Mouse (Mus musculus): ENCODE data around the gene Gm49416. TPM values are rescaled to one million over a fixed set of nuclear protein-coding genes. Genes with fewer than 3 reads are reported as not detected.

Gm49416 gene
- polyA plus RNA-seq, 1 experiment from 2014 or later: not detected

- 92% methylated on average over 6 of the region's 6 CpGs for WGBS
- Histone ChIP-seq H3K27me3 (no peaks in the 10 kb centered on the region), H3K36me3 (peaks cover 92% of the 10 kb centered on the region), H3K27ac (no peak overlapping the region), H3K4me1 (no peaks in the 10 kb centered on the region), H3K4me3 (no peak overlapping the region), H3K4me2 (replicated peaks) (no peak overlapping the region), H3K9ac (no peak overlapping the region), H3K9me3 (replicated peaks) (no peaks in the 10 kb centered on the region)
- ATAC-seq (ENCODE audit: low FRiP score): no peak
Measured at GRCm38 (mm10) chr19:8908531-8908930, 19.8 kb downstream of the Gm49416 start.

- no peaks in the 10 kb centered on the region for H3K4me1 ChIP-seq
- no peak overlapping the region for H3K9ac ChIP-seq
- no peak overlapping the region for H3K4me2 ChIP-seq (replicated peaks)
- H3K27ac ChIP-seq: no peak overlapping the region
- peaks cover 100% of the 10 kb centered on the region for H3K36me3 ChIP-seq
- no peak overlapping the region for H3K4me3 ChIP-seq
- no peaks in the 10 kb centered on the region for H3K9me3 ChIP-seq (replicated peaks)
- 96% methylated on average over 5 of the region's 5 CpGs for WGBS
- no peak for ATAC-seq (ENCODE audit: low FRiP score)
- H3K27me3 ChIP-seq: no peaks in the 10 kb centered on the region
Measured at GRCm38 (mm10) chr19:8911810-8912209, 23.1 kb downstream of the Gm49416 start.

- Histone ChIP-seq H3K4me2 (replicated peaks) (no peak overlapping the region), H3K36me3 (peaks cover 83% of the 10 kb centered on the region), H3K4me1 (no peaks in the 10 kb centered on the region), H3K4me3 (no peak overlapping the region), H3K27ac (no peak overlapping the region), H3K27me3 (no peaks in the 10 kb centered on the region), H3K9me3 (replicated peaks) (no peaks in the 10 kb centered on the region), H3K9ac (no peak overlapping the region)
- 91% methylated on average over 3 of the region's 3 CpGs for WGBS
- ATAC-seq (ENCODE audit: low FRiP score): no peak
Measured at GRCm38 (mm10) chr19:8914212-8914611, 25.5 kb downstream of the Gm49416 start.

- Histone ChIP-seq H3K9ac (no peak overlapping the region), H3K36me3 (peaks cover 37% of the 10 kb centered on the region), H3K27ac (no peak overlapping the region), H3K27me3 (no peaks in the 10 kb centered on the region), H3K9me3 (replicated peaks) (no peaks in the 10 kb centered on the region), H3K4me1 (peaks cover 13% of the 10 kb centered on the region; the same call in 1 of the 2 replicates), H3K4me3 (no peak overlapping the region), H3K4me2 (replicated peaks) (no peak overlapping the region)
- no peak for ATAC-seq (ENCODE audit: low FRiP score)
- 94% methylated on average over 3 of the region's 3 CpGs for WGBS
Measured at GRCm38 (mm10) chr19:8919000-8919399, 30.3 kb downstream of the Gm49416 start.

- Histone ChIP-seq H3K4me1 (peaks cover 13% of the 10 kb centered on the region; the same call in 1 of the 2 replicates), H3K4me3 (peak overlapping the region; percentile 69), H3K27ac (peak overlapping the region; percentile 82), H3K9me3 (replicated peaks) (no peaks in the 10 kb centered on the region), H3K36me3 (peaks cover 31% of the 10 kb centered on the region), H3K27me3 (no peaks in the 10 kb centered on the region), H3K4me2 (replicated peaks) (peak overlapping the region; percentile 75), H3K9ac (no peak overlapping the region)
- WGBS: 66% methylated on average over 6 of the region's 6 CpGs
- peak; percentile 15; the same call in 1 of the 2 replicates for ATAC-seq (ENCODE audit: low FRiP score)
Measured at GRCm38 (mm10) chr19:8919684-8920072, 31.0 kb downstream of the Gm49416 start.

GRCm38 (mm10) chr19:8920073-8920736, 31.5 kb downstream of the Gm49416 start, which contains the start of gene B3gat3:
TSS of gene B3gat3 (plus strand) at chr19:8920374.
- H3K36me3 ChIP-seq: peaks cover 27% of the 10 kb centered on the region
- H3K4me2 ChIP-seq (replicated peaks): peak within 1 kb of the TSS; percentile 75
- peak; percentile 99 for ATAC-seq (ENCODE audit: low FRiP score)
- H3K27ac ChIP-seq: peak within 1 kb of the TSS; percentile 82
- peak within 1 kb of the TSS; percentile 77 for H3K9ac ChIP-seq
- 3% methylated on average over 47 of the region's 50 CpGs for WGBS
- H3K4me1 ChIP-seq: peaks cover 13% of the 10 kb centered on the region; the same call in 1 of the 2 replicates
- H3K9me3 ChIP-seq (replicated peaks): no peaks in the 10 kb centered on the region
- peak within 1 kb of the TSS; percentile 69 for H3K4me3 ChIP-seq
- no peaks in the 10 kb centered on the region for H3K27me3 ChIP-seq

- Histone ChIP-seq H3K27me3 (no peaks in the 10 kb centered on the region), H3K4me3 (peak overlapping the region; percentile 69), H3K36me3 (peaks cover 27% of the 10 kb centered on the region), H3K27ac (peak overlapping the region; percentile 82), H3K9me3 (replicated peaks) (no peaks in the 10 kb centered on the region), H3K9ac (peak overlapping the region; percentile 77), H3K4me2 (replicated peaks) (peak overlapping the region; percentile 75), H3K4me1 (peaks cover 13% of the 10 kb centered on the region; the same call in 1 of the 2 replicates)
- ATAC-seq (ENCODE audit: low FRiP score): no peak; the same call in 1 of the 2 replicates
- WGBS: 2% methylated on average over 6 of the region's 6 CpGs
Measured at GRCm38 (mm10) chr19:8920836-8921291, 32.1 kb downstream of the Gm49416 start.

GRCm38 (mm10) chr19:8921741-8922140, 33.0 kb downstream of the Gm49416 start:
- no peaks in the 10 kb centered on the region for H3K9me3 ChIP-seq (replicated peaks)
- no peak overlapping the region for H3K27ac ChIP-seq
- ATAC-seq (ENCODE audit: low FRiP score): no peak
- H3K4me1 ChIP-seq: peaks cover 13% of the 10 kb centered on the region; the same call in 1 of the 2 replicates
- peaks cover 25% of the 10 kb centered on the region for H3K36me3 ChIP-seq
- no peak overlapping the region for H3K4me3 ChIP-seq
- 0 out of 2 replicates have a peak overlapping the region, but pooled peaks have one; percentile 77 for H3K9ac ChIP-seq
- peak overlapping the region; percentile 75; the same call in 1 of the 2 replicates for H3K4me2 ChIP-seq (replicated peaks)
- WGBS: 79% methylated on average over 9 of the region's 9 CpGs
- no peaks in the 10 kb centered on the region for H3K27me3 ChIP-seq

GRCm38 (mm10) chr19:8926766-8927165, 38.0 kb downstream of the Gm49416 start:
- Histone ChIP-seq H3K4me1 (peaks cover 17% of the 10 kb centered on the region), H3K4me3 (no peak overlapping the region), H3K36me3 (peaks cover 28% of the 10 kb centered on the region), H3K27ac (no peak overlapping the region), H3K27me3 (peaks cover 6% of the 10 kb centered on the region), H3K4me2 (replicated peaks) (no peak overlapping the region), H3K9me3 (replicated peaks) (no peaks in the 10 kb centered on the region), H3K9ac (no peak overlapping the region)
- no peak for ATAC-seq (ENCODE audit: low FRiP score)
- WGBS: 88% methylated on average over 2 of the region's 2 CpGs

- Histone ChIP-seq H3K4me2 (replicated peaks) (no peak overlapping the region), H3K27me3 (peaks cover 6% of the 10 kb centered on the region), H3K9ac (no peak overlapping the region), H3K9me3 (replicated peaks) (no peaks in the 10 kb centered on the region), H3K4me3 (no peak overlapping the region), H3K4me1 (peaks cover 13% of the 10 kb centered on the region), H3K27ac (no peak overlapping the region), H3K36me3 (peaks cover 28% of the 10 kb centered on the region)
- WGBS: 93% methylated on average over 12 of the region's 12 CpGs
- no peak for ATAC-seq (ENCODE audit: low FRiP score)
Measured at GRCm38 (mm10) chr19:8927891-8928525, 39.3 kb downstream of the Gm49416 start.

- Histone ChIP-seq H3K9me3 (replicated peaks) (no peaks in the 10 kb centered on the region), H3K4me3 (peak overlapping the region; percentile 54), H3K36me3 (peaks cover 35% of the 10 kb centered on the region), H3K4me1 (peaks cover 13% of the 10 kb centered on the region), H3K27ac (no peak overlapping the region), H3K9ac (peak overlapping the region; percentile 77; the same call in 1 of the 2 replicates), H3K27me3 (peaks cover 6% of the 10 kb centered on the region), H3K4me2 (replicated peaks) (peak overlapping the region; percentile 67)
- WGBS: 15% methylated on average over 16 of the region's 16 CpGs
- ATAC-seq (ENCODE audit: low FRiP score): peak; percentile 17
Measured at GRCm38 (mm10) chr19:8928689-8929223, 40.0 kb downstream of the Gm49416 start.

All from hindbrain, embryonic 12.5 days (tissue).